Mouse (Mus musculus) heart, postnatal 0 days (tissue): Measurements from ENCODE around the gene Agbl1. TPM values are rescaled to one million over a fixed set of nuclear protein-coding genes. Genes with fewer than 3 reads are reported as not detected.

Experiments used
- ATAC-seq: fragments of 200-750 bp; cut with Nextera tagmentation; 2 replicates; pipeline ENCODE4 v1.8.0; 2017; ENCODE audit warnings: low read depth, moderate number of reproducible peaks, moderate library complexity; ENCODE audit not compliant: insufficient read depth
- DNase-seq: peaks from one replicate; pipeline ENCODE4 v3.0.0-alpha.2; 2016; ENCODE audit warnings: low spot score
- H3K27ac ChIP-seq: fragments of 300-500 bp; sonication (generic); 2 replicates; pipeline ENCODE4 v1.5.1; 2014; ENCODE audit warnings: low read depth, mild to moderate bottlenecking
- H3K27me3 ChIP-seq: fragments of 300-500 bp; sonication (generic); 2 replicates; pipeline ENCODE4 v1.6.1; 2014; ENCODE audit warnings: low read length, mixed read lengths; ENCODE audit not compliant: control insufficient read depth, insufficient read depth
- H3K36me3 ChIP-seq: fragments of 300-500 bp; sonication (generic); replicated peaks from 2 replicates; pipeline ENCODE4 v1.6.1; 2014; ENCODE audit warnings: low read length, mixed read lengths; ENCODE audit not compliant: control insufficient read depth, insufficient read depth
- H3K4me1 ChIP-seq: fragments of 300-500 bp; sonication (generic); 2 replicates; pipeline ENCODE4 v1.6.1; 2014; ENCODE audit warnings: antibody characterized with exemption; ENCODE audit not compliant: control insufficient read depth, insufficient read depth
- H3K4me2 ChIP-seq: fragments of 300-500 bp; sonication (generic); 2 replicates; pipeline ENCODE4 v1.6.1; 2014; ENCODE audit warnings: low read depth, mild to moderate bottlenecking, low read length, moderate library complexity
- H3K4me3 ChIP-seq: fragments of 300-500 bp; sonication (generic); 2 replicates; pipeline ENCODE4 v1.5.1; 2014; ENCODE audit warnings: low read depth, low read length
- H3K9ac ChIP-seq: fragments of 300-500 bp; sonication (generic); replicated peaks from 2 replicates; pipeline ENCODE4 v1.6.1; 2014; ENCODE audit warnings: low read depth, low read length, mixed read lengths
- H3K9me3 ChIP-seq: fragments of 300-500 bp; sonication (generic); replicated peaks from 2 replicates; pipeline ENCODE4 v1.6.1; 2016; ENCODE audit warnings: low read length; ENCODE audit not compliant: control insufficient read depth
- CTCF ChIP-seq: IDR thresholded peaks from 2 replicates; pipeline ENCODE4 v1.5.1; 2016; ENCODE audit warnings: antibody characterized with exemption, control low read depth, low read depth
- EP300 ChIP-seq: IDR thresholded peaks from 2 replicates; pipeline ENCODE4 v1.6.1; 2016; ENCODE audit warnings: antibody characterized with exemption, low read depth
- WGBS: fragments of 180-500 bp; shearing (Covaris S2); extraction: QIAGEN DNeasy Blood & Tissue Kit; methylation state at CpG from one replicate; pipeline ENCODE4 v1.1.7; 2014; 5-methylcytosine and 5-hydroxymethylcytosine counted together
- polyA plus RNA-seq: library from polyadenylated mRNA; unstranded; fragments of >200 nt; fragmentation: Nextera tagmentation; extraction: Ambion mirVana; gene quantifications from 2 replicates; pipeline ENCODE4 v1.2.1, GENCODE M21; 2015
- total RNA-seq: library from RNA; depleted of rRNA; stranded (reverse); fragments of >200 nt; gene quantifications from 2 replicates; pipeline ENCODE4 v1.2.3, GENCODE M21; 2014; ENCODE audit warnings: low replicate concordance

Agbl1 gene
- total and polyA plus RNA-seq, 2 experiments from 2014 or later: not detected

DNA sequence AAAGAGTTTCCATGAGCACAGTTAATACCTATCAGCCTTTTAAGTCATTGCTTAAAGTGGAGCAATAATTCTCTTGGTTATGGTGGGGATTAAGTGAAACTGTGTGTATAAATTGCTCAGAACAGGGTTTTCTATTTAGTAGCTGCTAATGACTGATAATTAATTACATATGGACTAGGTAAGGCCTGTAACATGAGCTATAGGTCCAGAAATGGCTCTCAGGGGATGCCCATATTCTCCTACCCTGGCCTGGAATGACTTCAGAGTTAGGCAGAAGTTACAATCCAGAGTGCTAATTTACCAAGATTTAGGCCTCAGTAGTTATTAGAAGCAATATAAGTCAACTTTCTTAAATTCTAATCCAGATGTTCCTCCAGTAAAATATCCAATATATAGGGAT lies 317.6 kb downstream of the Agbl1 start:
- H3K27ac ChIP-seq: no peak overlapping the region
- H3K36me3 ChIP-seq: no peaks in the 10 kb centered on the region
- TF ChIP-seq EP300: no peak
- no peak for TF ChIP-seq CTCF
- DNase-seq (no peak), ATAC-seq (no peak)
- H3K9ac ChIP-seq: no peak overlapping the region
- H3K4me2 ChIP-seq: no peak overlapping the region
- H3K4me1 ChIP-seq: no peaks in the 10 kb centered on the region
- H3K4me3 ChIP-seq: no peak overlapping the region
- no peaks in the 10 kb centered on the region for H3K9me3 ChIP-seq
- no peaks in the 10 kb centered on the region for H3K27me3 ChIP-seq

DNA sequence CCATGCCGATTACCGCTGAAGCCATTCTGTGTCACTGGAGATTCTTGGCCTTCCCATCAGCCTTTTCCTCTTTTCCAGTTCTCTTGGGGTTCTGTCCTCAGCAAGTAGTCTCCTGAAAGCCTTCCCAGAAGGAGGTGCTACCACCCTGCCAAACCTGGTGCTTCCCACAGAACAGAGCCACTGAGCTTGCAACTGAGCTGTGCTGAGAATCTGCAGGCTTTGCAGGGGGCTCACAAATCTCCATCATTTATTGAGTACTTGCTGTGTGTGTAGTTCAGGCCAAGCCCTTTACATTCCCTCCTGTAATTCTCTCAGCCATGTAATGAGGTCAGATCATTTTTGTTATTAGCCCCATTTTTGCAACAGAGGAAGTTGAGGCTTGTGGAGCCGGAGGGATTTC lies 322.2 kb downstream of the Agbl1 start:
- ATAC-seq (no peak), DNase-seq (no peak)
- H3K4me1 ChIP-seq: no peaks in the 10 kb centered on the region
- H3K9me3 ChIP-seq: no peaks in the 10 kb centered on the region
- no peaks in the 10 kb centered on the region for H3K27me3 ChIP-seq
- H3K4me3 ChIP-seq: no peak overlapping the region
- TF ChIP-seq EP300 (no peak), CTCF (no peak)
- no peak overlapping the region for H3K27ac ChIP-seq
- H3K36me3 ChIP-seq: no peaks in the 10 kb centered on the region
- H3K4me2 ChIP-seq: no peak overlapping the region
- WGBS: 77% methylated on average over 3 of the region's 3 CpGs
- H3K9ac ChIP-seq: no peak overlapping the region

- Histone ChIP-seq H3K9me3 (no peaks in the 10 kb centered on the region), H3K27ac (no peak overlapping the region), H3K4me1 (no peaks in the 10 kb centered on the region), H3K36me3 (no peaks in the 10 kb centered on the region), H3K4me3 (no peak overlapping the region), H3K4me2 (no peak overlapping the region), H3K27me3 (no peaks in the 10 kb centered on the region), H3K9ac (no peak overlapping the region)
- no peak for ATAC-seq
- TF ChIP-seq EP300 (no peak), CTCF (no peak)
- DNase-seq: no peak
Measured at GRCm38 (mm10) chr7:76560564-76561258, 331.0 kb downstream of the Agbl1 start.

DNA sequence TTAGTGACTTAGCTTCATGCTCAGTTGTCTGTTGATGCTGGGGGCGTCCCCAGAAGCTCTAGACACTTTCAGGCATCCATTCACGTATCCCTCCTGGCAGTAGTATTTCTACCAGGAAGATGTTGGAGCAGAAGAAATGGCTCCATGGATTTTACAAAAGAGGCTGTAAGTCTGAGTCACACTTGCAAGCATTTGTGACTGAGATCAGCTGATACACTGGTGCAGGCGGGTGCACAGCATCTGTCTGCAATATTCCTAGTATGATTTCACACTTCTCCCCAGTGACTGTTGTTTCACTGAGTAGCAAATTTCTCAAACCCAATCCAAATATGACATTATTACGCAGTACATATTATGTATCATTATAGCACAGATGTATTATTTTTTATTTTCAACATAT lies 332.8 kb downstream of the Agbl1 start:
- no peak for TF ChIP-seq EP300
- TF ChIP-seq CTCF: no peak
- no peaks in the 10 kb centered on the region for H3K4me1 ChIP-seq
- H3K4me3 ChIP-seq: no peak overlapping the region
- DNase-seq (no peak), ATAC-seq (no peak)
- H3K4me2 ChIP-seq: no peak overlapping the region
- no peak overlapping the region for H3K27ac ChIP-seq
- WGBS: 71% methylated on average over 4 of the region's 4 CpGs
- no peak overlapping the region for H3K9ac ChIP-seq
- H3K36me3 ChIP-seq: no peaks in the 10 kb centered on the region
- no peaks in the 10 kb centered on the region for H3K9me3 ChIP-seq
- no peaks in the 10 kb centered on the region for H3K27me3 ChIP-seq

- no peak for ATAC-seq
- no peaks in the 10 kb centered on the region for H3K36me3 ChIP-seq
- TF ChIP-seq EP300: no peak
- TF ChIP-seq CTCF: no peak
Measured at GRCm38 (mm10) chr7:76594566-76595079, 364.9 kb downstream of the Agbl1 start.

DNA sequence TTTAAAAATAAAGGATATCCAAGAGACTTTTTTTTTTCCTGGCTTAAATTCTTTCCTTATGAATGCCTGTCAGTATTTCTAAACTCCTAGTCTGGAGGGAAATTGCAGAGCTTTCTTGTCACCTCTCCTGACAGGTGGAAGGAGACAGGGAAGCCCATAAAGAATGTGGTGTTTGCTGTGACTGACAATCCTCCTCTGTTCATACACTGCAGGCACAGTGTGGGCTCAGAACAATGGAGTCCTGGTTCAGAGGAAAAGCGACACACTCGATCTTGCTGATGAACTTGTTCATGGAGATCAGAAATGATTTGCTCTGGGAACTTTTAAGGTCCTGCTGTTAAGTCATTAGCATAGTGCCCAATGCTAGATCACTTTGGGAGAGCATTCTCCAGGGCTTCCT lies 368.1 kb downstream of the Agbl1 start:
- Histone ChIP-seq H3K4me3 (no peak overlapping the region), H3K27ac (no peak overlapping the region), H3K4me1 (no peaks in the 10 kb centered on the region), H3K9me3 (no peaks in the 10 kb centered on the region), H3K36me3 (no peaks in the 10 kb centered on the region), H3K9ac (no peak overlapping the region), H3K4me2 (no peak overlapping the region), H3K27me3 (no peaks in the 10 kb centered on the region)
- ATAC-seq (no peak), DNase-seq (no peak)
- no peak for TF ChIP-seq EP300
- no peak for TF ChIP-seq CTCF
- 56% methylated on average over 2 of the region's 2 CpGs for WGBS

More at GRCm38 (mm10) chr7:76594566-76595079, 364.9 kb downstream of the Agbl1 start:
- no peak overlapping the region for H3K27ac ChIP-seq
- WGBS: 37% methylated on average over 5 of the region's 5 CpGs
- H3K4me1 ChIP-seq: no peaks in the 10 kb centered on the region
- no peak for DNase-seq
- no peak overlapping the region for H3K9ac ChIP-seq
- no peaks in the 10 kb centered on the region for H3K9me3 ChIP-seq
- no peak overlapping the region for H3K4me3 ChIP-seq
- no peaks in the 10 kb centered on the region for H3K27me3 ChIP-seq
- H3K4me2 ChIP-seq: no peak overlapping the region
